Mouse (Mus musculus): ENCODE results near the gene Hsd17b11. TPM values are rescaled to one million over a fixed set of nuclear protein-coding genes. Genes with fewer than 3 reads are reported as not detected.

Hsd17b11 gene
- polyA plus RNA-seq, 1 experiment from 2014 or later = 1.6 TPM

GRCm38 (mm10) chr5:104002549-104003255 lies 19.0 kb downstream of the Hsd17b11 start:
- Histone ChIP-seq H3K4me1 (ENCODE audit: control insufficient read depth, insufficient read depth, low read length) (0 out of 2 replicates have a peak, but pooled peaks cover 3% of the 10 kb centered on the region), H3K9ac (ENCODE audit: low read length) (peak overlapping the region; percentile 50), H3K27me3 (replicated peaks; ENCODE audit: control insufficient read depth, insufficient read depth, low read length) (no peaks in the 10 kb centered on the region), H3K27ac (ENCODE audit: low read depth, low read length) (no peak overlapping the region), H3K4me2 (ENCODE audit: low read length) (peak overlapping the region; percentile 43), H3K4me3 (ENCODE audit: low read depth, low read length) (peak overlapping the region; percentile 10; the same call in 1 of the 2 replicates), H3K9me3 (replicated peaks; ENCODE audit: control insufficient read depth, low read length) (no peaks in the 10 kb centered on the region), H3K36me3 (ENCODE audit: control insufficient read depth, insufficient read depth, low read length) (no peaks in the 10 kb centered on the region)
- ATAC-seq = no peak
- DNase-seq (ENCODE audit: low spot score) = no peak
- WGBS = 15% methylated on average over 18 of the region's 18 CpGs

- no peak overlapping the region for H3K4me3 ChIP-seq (ENCODE audit: low read depth, low read length)
- 10% methylated on average over 5 of the region's 5 CpGs for WGBS
- ATAC-seq (peak; percentile 40; the same call in 1 of the 2 replicates), DNase-seq (ENCODE audit: low spot score) (peak; percentile 85)
- H3K4me2 ChIP-seq (ENCODE audit: low read length) = no peak overlapping the region
- H3K4me1 ChIP-seq (ENCODE audit: control insufficient read depth, insufficient read depth, low read length) = 0 out of 2 replicates have a peak, but pooled peaks cover 3% of the 10 kb centered on the region
- no peak overlapping the region for H3K27ac ChIP-seq (ENCODE audit: low read depth, low read length)
- H3K36me3 ChIP-seq (ENCODE audit: control insufficient read depth, insufficient read depth, low read length) = no peaks in the 10 kb centered on the region
- no peak overlapping the region for H3K9ac ChIP-seq (ENCODE audit: low read length)
- H3K9me3 ChIP-seq (replicated peaks; ENCODE audit: control insufficient read depth, low read length) = no peaks in the 10 kb centered on the region
- H3K27me3 ChIP-seq (replicated peaks; ENCODE audit: control insufficient read depth, insufficient read depth, low read length) = no peaks in the 10 kb centered on the region
Measured at GRCm38 (mm10) chr5:103999738-104000137, 22.0 kb downstream of the Hsd17b11 start.

- H3K36me3 ChIP-seq (ENCODE audit: control insufficient read depth, insufficient read depth, low read length) = no peaks in the 10 kb centered on the region
- H3K9ac ChIP-seq (ENCODE audit: low read length) = no peak overlapping the region
- no peak overlapping the region for H3K4me3 ChIP-seq (ENCODE audit: low read depth, low read length)
- H3K9me3 ChIP-seq (replicated peaks; ENCODE audit: control insufficient read depth, low read length) = no peaks in the 10 kb centered on the region
- no peaks in the 10 kb centered on the region for H3K27me3 ChIP-seq (replicated peaks; ENCODE audit: control insufficient read depth, insufficient read depth, low read length)
- no peak overlapping the region for H3K27ac ChIP-seq (ENCODE audit: low read depth, low read length)
- DNase-seq (ENCODE audit: low spot score) = peak; percentile 34
- no peak overlapping the region for H3K4me2 ChIP-seq (ENCODE audit: low read length)
- no peak for ATAC-seq
- 0 out of 2 replicates have a peak, but pooled peaks cover 3% of the 10 kb centered on the region for H3K4me1 ChIP-seq (ENCODE audit: control insufficient read depth, insufficient read depth, low read length)
- 58% methylated on average over 5 of the region's 5 CpGs for WGBS
Measured at GRCm38 (mm10) chr5:103998739-103999138, 23.0 kb downstream of the Hsd17b11 start.

- Histone ChIP-seq H3K9ac (ENCODE audit: low read length) (no peak overlapping the region), H3K9me3 (replicated peaks; ENCODE audit: control insufficient read depth, low read length) (no peaks in the 10 kb centered on the region), H3K36me3 (ENCODE audit: control insufficient read depth, insufficient read depth, low read length) (no peaks in the 10 kb centered on the region), H3K27ac (ENCODE audit: low read depth, low read length) (no peak overlapping the region), H3K4me3 (ENCODE audit: low read depth, low read length) (no peak overlapping the region), H3K27me3 (replicated peaks; ENCODE audit: control insufficient read depth, insufficient read depth, low read length) (no peaks in the 10 kb centered on the region), H3K4me2 (ENCODE audit: low read length) (no peak overlapping the region), H3K4me1 (ENCODE audit: control insufficient read depth, insufficient read depth, low read length) (no peaks in the 10 kb centered on the region)
- ATAC-seq (no peak), DNase-seq (ENCODE audit: low spot score) (peak; percentile 38)
- 73% methylated on average over 3 of the region's 3 CpGs for WGBS
Measured at GRCm38 (mm10) chr5:103995181-103995580, 26.5 kb downstream of the Hsd17b11 start.

GRCm38 (mm10) chr5:103994669-103995068 lies 27.1 kb downstream of the Hsd17b11 start:
- H3K27me3 ChIP-seq (replicated peaks; ENCODE audit: control insufficient read depth, insufficient read depth, low read length) = no peaks in the 10 kb centered on the region
- H3K9ac ChIP-seq (ENCODE audit: low read length) = no peak overlapping the region
- H3K4me3 ChIP-seq (ENCODE audit: low read depth, low read length) = no peak overlapping the region
- no peaks in the 10 kb centered on the region for H3K4me1 ChIP-seq (ENCODE audit: control insufficient read depth, insufficient read depth, low read length)
- DNase-seq (ENCODE audit: low spot score) (no peak), ATAC-seq (no peak)
- no peak overlapping the region for H3K4me2 ChIP-seq (ENCODE audit: low read length)
- H3K9me3 ChIP-seq (replicated peaks; ENCODE audit: control insufficient read depth, low read length) = no peaks in the 10 kb centered on the region
- no peaks in the 10 kb centered on the region for H3K36me3 ChIP-seq (ENCODE audit: control insufficient read depth, insufficient read depth, low read length)
- no peak overlapping the region for H3K27ac ChIP-seq (ENCODE audit: low read depth, low read length)
- 83% methylated on average over 4 of the region's 4 CpGs for WGBS

GRCm38 (mm10) chr5:103993601-103994000 lies 28.1 kb downstream of the Hsd17b11 start:
- H3K36me3 ChIP-seq (ENCODE audit: control insufficient read depth, insufficient read depth, low read length) = no peaks in the 10 kb centered on the region
- 82% methylated on average over 1 of the region's 1 CpGs for WGBS
- H3K9ac ChIP-seq (ENCODE audit: low read length) = no peak overlapping the region
- no peak overlapping the region for H3K4me2 ChIP-seq (ENCODE audit: low read length)
- no peak for ATAC-seq
- no peak for DNase-seq (ENCODE audit: low spot score)
- H3K27ac ChIP-seq (ENCODE audit: low read depth, low read length) = no peak overlapping the region
- H3K27me3 ChIP-seq (replicated peaks; ENCODE audit: control insufficient read depth, insufficient read depth, low read length) = no peaks in the 10 kb centered on the region
- H3K4me3 ChIP-seq (ENCODE audit: low read depth, low read length) = no peak overlapping the region
- no peaks in the 10 kb centered on the region for H3K9me3 ChIP-seq (replicated peaks; ENCODE audit: control insufficient read depth, low read length)
- H3K4me1 ChIP-seq (ENCODE audit: control insufficient read depth, insufficient read depth, low read length) = no peaks in the 10 kb centered on the region

GRCm38 (mm10) chr5:103992831-103993230 lies 28.9 kb downstream of the Hsd17b11 start:
- DNase-seq (ENCODE audit: low spot score) (no peak), ATAC-seq (no peak)
- WGBS = 91% methylated on average over 9 of the region's 9 CpGs

GRCm38 (mm10) chr5:103980705-103981560 lies 40.8 kb downstream of the Hsd17b11 start:
- H3K9ac ChIP-seq (ENCODE audit: low read length) = no peak overlapping the region
- H3K4me3 ChIP-seq (ENCODE audit: low read depth, low read length) = no peak overlapping the region
- H3K9me3 ChIP-seq (replicated peaks; ENCODE audit: control insufficient read depth, low read length) = no peaks in the 10 kb centered on the region
- DNase-seq (ENCODE audit: low spot score) = no peak
- H3K4me1 ChIP-seq (ENCODE audit: control insufficient read depth, insufficient read depth, low read length) = no peaks in the 10 kb centered on the region
- no peak overlapping the region for H3K4me2 ChIP-seq (ENCODE audit: low read length)
- no peaks in the 10 kb centered on the region for H3K36me3 ChIP-seq (ENCODE audit: control insufficient read depth, insufficient read depth, low read length)
- ATAC-seq = no peak
- WGBS = 90% methylated on average over 9 of the region's 9 CpGs
- H3K27ac ChIP-seq (ENCODE audit: low read depth, low read length) = no peak overlapping the region
- no peaks in the 10 kb centered on the region for H3K27me3 ChIP-seq (replicated peaks; ENCODE audit: control insufficient read depth, insufficient read depth, low read length)

More at GRCm38 (mm10) chr5:103992831-103993230, 28.9 kb downstream of the Hsd17b11 start:
- Histone ChIP-seq H3K4me1 (ENCODE audit: control insufficient read depth, insufficient read depth, low read length) (no peaks in the 10 kb centered on the region), H3K36me3 (ENCODE audit: control insufficient read depth, insufficient read depth, low read length) (no peaks in the 10 kb centered on the region), H3K27me3 (replicated peaks; ENCODE audit: control insufficient read depth, insufficient read depth, low read length) (no peaks in the 10 kb centered on the region), H3K27ac (ENCODE audit: low read depth, low read length) (no peak overlapping the region), H3K4me3 (ENCODE audit: low read depth, low read length) (no peak overlapping the region), H3K4me2 (ENCODE audit: low read length) (no peak overlapping the region), H3K9me3 (replicated peaks; ENCODE audit: control insufficient read depth, low read length) (no peaks in the 10 kb centered on the region), H3K9ac (ENCODE audit: low read length) (no peak overlapping the region)
